ENCODE assay signal across 8 mouse cellular contexts in genomic region chr3:105899394-105900147, GRCm38 (mm10). TPM values are rescaled to one million over a fixed set of nuclear protein-coding genes. Genes with fewer than 3 reads are reported as not detected.
DNase-seq lines count a peak whose midpoint lies in the region; ATAC-seq lines count a peak whose summit lies in the region.

No protein-coding gene starts in this region.

- H3K4me2 ChIP-seq in intestine, embryonic 14.5 days (ENCODE audit: low read length), result no peak overlapping the region

- no peaks in the 10 kb centered on the region for H3K27me3 ChIP-seq in intestine, embryonic 14.5 days (replicated peaks; ENCODE audit: control insufficient read depth, insufficient read depth, low read length)

- intact Hi-C loops in left cerebral cortex, postnatal 10 days (cut with DNase I), result loop anchor here (5.0 to 10.0 kb wide), 3 partner anchors 95 to 227 kb away; partner anchors contain the start of genes Ddx20 and Rap1a

- no peak overlapping the region for H3K9ac ChIP-seq in intestine, embryonic 14.5 days (ENCODE audit: low read length)

- H3K9me3 ChIP-seq in intestine, embryonic 14.5 days (ENCODE audit: control insufficient read depth, low read length), result no peaks in the 10 kb centered on the region

- 40% methylated on average over 8 of the region's 8 CpGs for WGBS in intestine, embryonic 14.5 days

- DNase-seq in adrenal gland, adult (ENCODE audit: inconsistent age in 2 of 2, low spot score in 1 of 2), result peak; percentile 86 to 95
- peak; percentile 92 for DNase-seq in embryo, embryonic 10 days (ENCODE audit: low spot score)
- DNase-seq in gastrocnemius, postnatal 25 days, result peak; percentile 64
- DNase-seq in intestine, embryonic 14.5 days (ENCODE audit: low spot score), result peak; percentile 92
- DNase-seq in left cerebral cortex, postnatal 10 days (ENCODE audit: extremely low spot score in 1 of 2, low spot score in 2 of 2), result peak; percentile 72 to 82
- peak; percentile 76 for DNase-seq in right cerebral cortex, postnatal 14 days
- DNase-seq in urinary bladder, postnatal 14 days (ENCODE audit: low spot score), result peak; percentile 80

- H3K4me1 ChIP-seq in intestine, embryonic 14.5 days (replicated peaks; ENCODE audit: control insufficient read depth, insufficient read depth, low read length), result peaks cover 10% of the 10 kb centered on the region; the same call in 1 of the 2 replicates

- H3K4me3 ChIP-seq in intestine, embryonic 14.5 days (ENCODE audit: low read depth, low read length), result no peak overlapping the region

- no peak overlapping the region for H3K27ac ChIP-seq in intestine, embryonic 14.5 days (ENCODE audit: low read depth)

- H3K36me3 ChIP-seq in intestine, embryonic 14.5 days (ENCODE audit: control insufficient read depth, insufficient read depth, low read length), result no peaks in the 10 kb centered on the region

- ATAC-seq in intestine, embryonic 14.5 days (replicated peaks; ENCODE audit: low FRiP score, low TSS enrichment, low read depth), result peak; percentile 51; the same call in 1 of the 2 replicates
- peak; percentile 57 for ATAC-seq in megakaryocyte progenitor cell, adult 5-6 weeks (replicated peaks; ENCODE audit: poor library complexity)

RNA-seq across cellular contexts. Expression of gene Tmigd3, which starts 28.9 kb away (rescaled TPM):
- not detected for total RNA-seq in gastrocnemius, postnatal 25 days (2021)
- 0.18 TPM in 1 of 2 replicates, not detected in the other for polyA plus RNA-seq in intestine, embryonic 14.5 days (2014; fragmentation: Nextera tagmentation; extraction: Ambion mirVana)
- total RNA-seq in left cerebral cortex, postnatal 10 days (2021), result under 1 TPM in 1 of 2 experiments, not detected in 1; 0.41 TPM
- 0.71 and 1.8 TPM in 2 replicates for total RNA-seq in megakaryocyte progenitor cell, adult 5-6 weeks (2015)
- total RNA-seq in megakaryocyte progenitor cell, adult 5-6 weeks (2017), result 0.33 and 2.2 TPM in 2 replicates

RNA-seq across cellular contexts. Expression of gene Adora3, which starts 28.9 kb away (rescaled TPM):
- total RNA-seq in gastrocnemius, postnatal 25 days (2021), result under 1 TPM in 1 of 2 experiments, not detected in 1; 0.21 TPM
- 0.17 TPM in 1 of 2 replicates, not detected in the other for polyA plus RNA-seq in intestine, embryonic 14.5 days (2014; fragmentation: Nextera tagmentation; extraction: Ambion mirVana)
- under 1 TPM; 0.39 to 0.45 TPM for total RNA-seq in left cerebral cortex, postnatal 10 days (2021)
- 0.81 and 1.4 TPM in 2 replicates for total RNA-seq in megakaryocyte progenitor cell, adult 5-6 weeks (2015)
- total RNA-seq in megakaryocyte progenitor cell, adult 5-6 weeks (2017), result 0.20 TPM in 1 of 2 replicates, not detected in the other

RNA-seq across cellular contexts. Expression of gene I830077J02Rik, which starts 32.9 kb away (rescaled TPM):
- total RNA-seq in gastrocnemius, postnatal 25 days (2021), result under 1 TPM; 0.28 to 0.64 TPM
- polyA plus RNA-seq in intestine, embryonic 14.5 days (2014; fragmentation: Nextera tagmentation; extraction: Ambion mirVana), result 1.1 and 1.2 TPM in 2 replicates
- 1 to 10 TPM; 1.1 to 1.7 TPM for total RNA-seq in left cerebral cortex, postnatal 10 days (2021)
- total RNA-seq in megakaryocyte progenitor cell, adult 5-6 weeks (2015), result 33.1 and 45.9 TPM in 2 replicates
- total RNA-seq in megakaryocyte progenitor cell, adult 5-6 weeks (2017), result 19.2 and 22.3 TPM in 2 replicates

RNA-seq across cellular contexts. Expression of gene Wdr77, which starts 59.6 kb away (rescaled TPM):
- 10 to 100 TPM; 26.8 to 27.2 TPM for total RNA-seq in gastrocnemius, postnatal 25 days (2021)
- 159 and 169 TPM in 2 replicates for polyA plus RNA-seq in intestine, embryonic 14.5 days (2014; fragmentation: Nextera tagmentation; extraction: Ambion mirVana)
- total RNA-seq in left cerebral cortex, postnatal 10 days (2021), result 10 to 100 TPM; 62.8 to 66.1 TPM
- 58.5 and 68.7 TPM in 2 replicates for total RNA-seq in megakaryocyte progenitor cell, adult 5-6 weeks (2015)
- total RNA-seq in megakaryocyte progenitor cell, adult 5-6 weeks (2017), result 37.6 and 39.1 TPM in 2 replicates

Comparison
In these comparisons a context has a peak if more than half of its experiments do, and no peak if none do; other contexts are left out.
1. RNA of gene I830077J02Rik, which starts 32.9 kb away (total RNA-seq): 19.2 to 45.9 TPM in megakaryocyte progenitor cell, adult 5-6 weeks; 1.1 to 1.7 TPM in left cerebral cortex, postnatal 10 days and 0.28 to 0.64 TPM in gastrocnemius, postnatal 25 days; every median in the first group is over 4 times any median in the second.
2. Peak in every context shown above with its lines, with median percentiles within 50 percentile points of each other: DNase-seq.